Mouse (Mus musculus) left cerebral cortex, adult 8-10 months (tissue): Measurements from ENCODE around the gene Tsacc. TPM values are rescaled to one million over a fixed set of nuclear protein-coding genes. Genes with fewer than 3 reads are reported as not detected.

Source experiments
- DNase-seq, 2 experiments: peaks; one replicate each; pipeline ENCODE4 v3.0.0; 2022; ENCODE audit warnings: low spot score in 2 of 2
- total RNA-seq, 4 experiments: library from RNA; stranded (reverse); gene quantifications; 2 replicates each; pipeline ENCODE4 v1.2.4; 2022

Gene Tsacc
- total RNA-seq, 4 experiments from 2014 or later: 3.1 to 6.6 (median 4.3) TPM

DNA sequence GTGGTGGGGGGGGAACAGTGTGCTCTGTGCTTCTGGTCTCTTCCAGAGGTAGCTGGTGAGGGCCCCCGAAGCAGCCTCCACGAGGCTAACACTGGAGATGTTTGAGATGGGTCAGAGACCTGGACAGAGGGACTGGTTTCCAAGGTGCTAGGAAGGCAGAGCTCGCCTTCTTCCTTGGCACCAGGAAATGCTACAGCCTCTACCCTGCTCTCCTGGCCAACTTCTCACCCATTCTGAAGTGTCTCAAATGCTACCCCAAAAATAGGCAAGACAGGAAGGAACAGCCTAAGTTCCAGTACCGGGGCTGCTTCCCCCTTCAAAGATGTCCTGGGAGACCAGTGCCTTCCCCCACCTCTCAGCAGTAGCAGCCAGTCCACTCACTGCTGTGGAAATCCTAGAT is 57.4 kb downstream of the Tsacc start:
- no peak for DNase-seq

DNA sequence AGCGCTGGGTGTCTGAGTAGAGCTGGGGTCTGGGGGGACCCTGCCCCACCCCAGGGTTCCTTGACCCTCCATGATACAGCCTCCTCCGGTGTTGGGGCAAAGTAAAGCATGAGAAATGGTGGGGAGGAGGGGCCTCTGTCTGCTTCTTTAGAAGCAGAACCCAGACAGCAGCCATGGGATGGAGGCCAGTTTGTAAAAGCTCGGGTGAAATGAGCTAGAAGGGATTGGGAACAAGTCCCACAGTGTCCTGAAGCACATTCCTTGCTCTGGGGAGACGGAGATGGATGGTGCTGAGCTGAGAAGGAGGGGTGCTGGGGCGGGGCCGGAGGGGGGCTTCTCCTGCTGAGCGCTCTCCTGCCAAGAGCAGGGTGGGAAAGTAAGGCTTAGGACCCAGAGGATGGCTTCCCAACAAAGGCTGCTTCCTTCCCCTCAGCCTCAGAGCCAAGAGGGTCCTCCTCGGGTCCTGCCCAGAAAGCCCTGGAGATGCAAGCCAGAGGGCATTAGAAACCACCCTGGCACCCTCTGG is 57.9 kb downstream of the Tsacc start:
- DNase-seq: no peak

DNA sequence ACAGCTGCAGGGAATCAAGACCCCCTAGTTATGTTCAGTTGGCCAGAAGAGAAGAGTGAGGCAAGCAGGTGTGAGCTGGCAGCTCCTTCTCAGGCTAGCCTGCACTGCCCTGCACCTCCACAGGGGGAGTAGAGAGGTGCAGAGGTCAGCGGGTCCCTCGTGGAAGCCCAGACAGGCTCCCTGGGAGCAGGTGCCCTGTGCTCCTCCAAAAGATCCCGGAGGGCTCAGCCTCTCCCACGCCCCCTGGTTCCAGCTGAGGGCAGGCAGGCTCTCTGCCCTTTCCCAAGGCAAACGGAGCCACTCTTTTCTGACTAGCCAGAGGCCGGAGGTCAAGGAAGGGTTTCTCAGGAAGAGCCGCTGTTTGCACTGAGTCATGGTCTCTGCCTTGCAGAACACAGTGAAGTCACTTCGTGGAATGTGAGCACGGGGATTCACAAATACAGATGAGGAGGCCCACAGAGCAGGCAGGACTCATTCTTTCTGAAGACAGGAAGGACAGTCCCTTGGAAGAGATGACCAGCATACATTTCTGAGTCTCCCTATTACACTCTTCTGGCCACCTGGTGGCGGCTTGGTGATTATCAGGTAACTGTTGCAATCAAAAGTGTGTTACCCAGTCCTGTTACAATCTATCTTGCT is 59.1 kb downstream of the Tsacc start:
- no peak for DNase-seq

DNA sequence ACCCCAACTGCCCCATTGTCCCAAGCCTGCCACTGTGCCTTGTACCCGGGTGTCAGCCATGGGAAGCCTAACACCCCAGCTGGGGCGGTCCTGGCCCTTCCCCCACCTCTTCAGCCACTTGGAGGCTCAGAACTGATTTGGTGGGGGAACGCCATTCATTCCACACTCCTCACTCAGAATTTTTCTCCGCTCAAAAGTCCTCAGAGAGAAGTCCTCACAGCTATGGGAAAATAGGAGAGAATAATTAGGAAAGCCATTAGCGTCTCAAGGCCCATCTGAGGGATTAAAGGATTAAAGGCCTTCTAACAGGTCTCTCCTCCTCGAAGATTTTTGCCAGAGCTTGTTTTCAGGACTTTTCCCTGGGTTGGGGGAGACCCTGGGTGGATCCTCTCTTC is 59.6 kb downstream of the Tsacc start:
- DNase-seq: no peak

DNA sequence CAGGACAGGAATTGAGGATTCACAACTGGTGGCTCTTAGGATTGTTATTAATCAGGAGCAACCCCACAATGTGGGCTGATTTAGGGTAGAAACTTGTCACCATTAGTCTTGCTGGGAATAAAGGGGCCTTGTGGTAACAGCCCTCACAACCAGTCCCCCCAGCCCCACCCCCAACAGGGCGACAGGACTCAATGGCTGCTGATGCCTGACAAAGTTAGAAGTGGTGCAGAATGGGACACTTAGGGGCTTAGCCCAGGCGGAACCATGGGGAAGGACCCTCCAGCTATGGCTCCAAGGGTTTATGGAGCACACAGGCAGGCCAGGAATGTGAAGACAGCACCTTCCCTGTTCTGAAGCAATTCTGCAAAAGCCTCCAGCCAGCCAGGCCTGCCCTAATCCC is 61.2 kb downstream of the Tsacc start:
- no peak for DNase-seq

DNA sequence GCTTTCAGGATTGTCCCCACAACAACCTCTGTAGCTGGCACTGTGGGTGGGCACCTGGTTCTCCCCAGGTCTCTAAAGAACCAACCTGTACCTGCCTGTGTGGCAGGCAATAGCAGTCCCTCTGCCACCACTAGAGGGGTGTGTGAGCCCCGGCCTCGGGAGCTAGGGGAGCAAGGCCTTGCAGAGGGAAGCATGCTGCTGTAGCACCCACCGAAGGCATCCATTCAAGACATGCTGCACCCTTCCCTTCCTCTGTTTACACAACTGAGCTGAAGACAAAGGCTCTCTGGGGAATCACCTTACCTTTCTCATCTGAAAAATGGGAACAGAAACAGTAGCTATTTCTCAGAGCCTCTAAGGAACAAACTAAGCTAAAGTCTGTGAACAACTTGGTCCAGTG is 61.6 kb downstream of the Tsacc start:
- DNase-seq: no peak

DNA sequence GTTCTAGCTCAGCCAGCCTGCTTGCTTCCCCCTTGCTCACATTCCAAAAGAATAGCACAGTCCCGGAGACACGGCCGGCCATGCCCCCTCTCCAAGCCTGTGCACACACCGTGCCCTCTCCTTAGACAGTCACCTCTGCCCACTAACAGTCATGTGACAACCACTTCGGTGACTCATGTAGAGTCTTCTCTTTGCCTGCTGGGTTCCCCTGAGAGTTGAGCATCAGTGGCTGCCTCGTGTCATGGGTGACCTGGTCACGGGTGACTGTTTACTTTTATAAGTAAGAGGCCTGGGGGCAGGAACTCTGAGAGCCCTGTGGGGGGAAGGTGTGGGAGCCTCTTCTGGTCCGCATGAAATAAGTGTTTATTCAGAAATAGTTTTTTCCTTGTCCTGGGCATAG is 62.8 kb downstream of the Tsacc start:
- DNase-seq: no peak

DNA sequence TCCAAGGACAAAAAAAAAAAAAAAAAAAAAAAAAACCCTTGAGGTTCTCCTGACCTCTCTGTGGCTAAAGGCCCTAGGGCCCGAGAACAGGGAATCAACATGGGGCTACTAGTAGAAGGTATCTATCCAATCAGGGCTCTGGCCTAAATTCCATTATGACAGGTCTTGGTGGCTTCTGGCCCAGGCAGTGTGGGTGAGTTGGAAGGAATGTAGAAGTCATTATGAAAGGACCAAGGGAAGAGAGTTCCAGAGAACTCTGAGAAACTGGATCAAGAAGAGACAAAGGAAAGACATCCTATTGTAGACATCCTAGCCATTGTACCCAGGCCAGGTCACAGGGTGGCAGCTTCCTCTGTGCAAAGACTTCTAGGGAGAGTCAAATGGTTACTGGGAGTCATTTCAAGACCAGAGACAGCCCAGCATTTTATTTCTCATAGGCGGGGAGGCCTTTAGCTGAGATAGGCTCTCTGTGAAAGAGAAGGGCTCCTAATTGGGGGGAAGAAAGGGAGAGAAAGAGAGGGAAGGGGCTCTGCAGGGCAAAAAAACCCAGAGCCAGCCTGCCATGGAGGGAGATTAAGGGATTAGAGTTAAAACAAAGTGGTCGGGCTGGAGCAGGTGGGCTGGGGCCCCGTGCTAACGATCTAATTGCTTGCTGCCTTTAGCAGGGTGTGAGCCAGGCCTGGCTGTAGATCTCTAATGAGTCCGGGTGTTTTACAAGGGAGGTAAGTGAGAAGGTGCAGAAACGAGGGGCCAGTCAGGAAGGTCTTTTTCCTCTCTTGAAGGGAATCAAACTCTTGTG is 63.7 kb downstream of the Tsacc start:
- DNase-seq: no peak

Other genes starting within 250 kb of the Tsacc start
- gene Naxe, start 238.5 kb downstream of the Tsacc start, total RNA-seq: 10 to 100 TPM; 75.8 to 85.5 (median 78.9) TPM
- gene Ttc24, start 218.7 kb downstream of the Tsacc start, total RNA-seq: not detected
- 1 to 10 TPM in 1 of 4 experiments, under 1 TPM in 3; 0.28 to 1.2 (median 0.61) TPM for gene Iqgap3, start 215.0 kb downstream of the Tsacc start, total RNA-seq
- 100 to 1,000 TPM; 190 to 208 (median 194) TPM for gene Mef2d, start 154.6 kb downstream of the Tsacc start, total RNA-seq
- gene Rhbg, start 42.3 kb downstream of the Tsacc start, total RNA-seq: not detected
- gene Gm38392, start 9.8 kb downstream of the Tsacc start, total RNA-seq: under 1 TPM in 1 of 4 experiments, not detected in 3; 0.61 TPM
- gene Cct3, start 117 bp upstream of the Tsacc start, total RNA-seq: 100 to 1,000 TPM; 166 to 184 (median 173) TPM
- gene Glmp, start 28.0 kb upstream of the Tsacc start, total RNA-seq: 100 to 1,000 TPM in 2 of 4 experiments, 10 to 100 TPM in 2; 97.4 to 106 (median 100) TPM
- 1 to 10 TPM; 1.4 to 2.8 (median 1.8) TPM for gene Tmem79, start 39.1 kb upstream of the Tsacc start, total RNA-seq
- 10 to 100 TPM; 80.2 to 90.1 (median 83.9) TPM for gene Smg5, start 39.3 kb upstream of the Tsacc start, total RNA-seq
- gene Paqr6, start 67.6 kb upstream of the Tsacc start, total RNA-seq: 10 to 100 TPM; 14.4 to 16.7 (median 14.8) TPM
- gene Bglap3, start 75.7 kb upstream of the Tsacc start, total RNA-seq: 1 to 10 TPM in 2 of 4 experiments, under 1 TPM in 2; 0.63 to 2.3 (median 1.3) TPM
- 1 to 10 TPM in 3 of 4 experiments, not detected in 1; 1.1 to 1.8 (median 1.3) TPM for gene Bglap2, start 81.7 kb upstream of the Tsacc start, total RNA-seq
- 1 to 10 TPM in 1 of 4 experiments, not detected in 3; 2.8 TPM for gene Bglap, start 87.5 kb upstream of the Tsacc start, total RNA-seq
- 1 to 10 TPM; 7.4 to 9.2 (median 7.8) TPM for gene Pmf1, start 113.3 kb upstream of the Tsacc start, total RNA-seq
- gene Slc25a44, start 128.1 kb upstream of the Tsacc start, total RNA-seq: 10 to 100 TPM; 72.5 to 77.6 (median 75.9) TPM
- 10 to 100 TPM; 63.2 to 71.4 (median 66.8) TPM for gene Sema4a, start 164.2 kb upstream of the Tsacc start, total RNA-seq
- 10 to 100 TPM; 50.1 to 67.5 (median 60.3) TPM for gene Lmna, start 213.0 kb upstream of the Tsacc start, total RNA-seq
- gene Mex3a, start 235.4 kb upstream of the Tsacc start, total RNA-seq: 1 to 10 TPM; 2.3 to 3.1 (median 2.6) TPM